Mouse (Mus musculus) MEL (cell line): ENCODE measurements around the gene Cfap43.

Source experiments
- CTCF ChIP-seq, 3 experiments: IDR thresholded peaks in 2 of 3; conservative IDR thresholded peaks in 1 of 3; 2 replicates each; pipeline ENCODE4 v1.5.1; 2011 to 2012; ENCODE audit warnings: low read length in 3 of 3, low read depth in 2 of 3, mild to moderate bottlenecking in 2 of 3, improper control_type of control experiment in 1 of 3, inconsistent platforms in 1 of 3, mixed read lengths in 1 of 3, moderate library complexity in 1 of 3; ENCODE audit not compliant: control insufficient read depth in 1 of 3, insufficient read depth in 1 of 3, poor library complexity in 1 of 3, severe bottlenecking in 1 of 3
- E2F4 ChIP-seq: IDR thresholded peaks from 2 replicates; pipeline ENCODE4 v1.6.1; 2011; ENCODE audit warnings: low read depth, low read length, improper control_type of control experiment, borderline replicate concordance
- ELF1 ChIP-seq: IDR thresholded peaks from 2 replicates; pipeline ENCODE4 v1.6.1; 2014; ENCODE audit warnings: low read depth, mild to moderate bottlenecking, inconsistent platforms, low read length, improper control_type of control experiment, moderate library complexity
- ETS1 ChIP-seq: IDR thresholded peaks from 2 replicates; pipeline ENCODE4 v1.6.1; 2012; ENCODE audit warnings: low read depth, mild to moderate bottlenecking, inconsistent platforms, low read length, improper control_type of control experiment, moderate library complexity
- GABPA ChIP-seq: IDR thresholded peaks from 2 replicates; pipeline ENCODE4 v1.6.1; 2012; ENCODE audit warnings: low read depth, mild to moderate bottlenecking, inconsistent platforms, low read length, improper control_type of control experiment, moderate library complexity
- JUND ChIP-seq: IDR thresholded peaks from 2 replicates; pipeline ENCODE4 v1.6.1; 2011; ENCODE audit warnings: low read depth, mild to moderate bottlenecking, improper control_type of control experiment, low read length
- MAX ChIP-seq: IDR thresholded peaks from 2 replicates; pipeline ENCODE4 v1.6.1; 2011; ENCODE audit warnings: low read length, improper control_type of control experiment
- MXI1 ChIP-seq: IDR thresholded peaks from 2 replicates; pipeline ENCODE4 v1.6.1; 2011; ENCODE audit warnings: mild to moderate bottlenecking, low read depth, low read length, improper control_type of control experiment
- MYC ChIP-seq: IDR thresholded peaks from 2 replicates; pipeline ENCODE4 v1.6.1; 2011; ENCODE audit warnings: low read depth, mild to moderate bottlenecking, low read length, improper control_type of control experiment, moderate library complexity
- POLR2A ChIP-seq, 2 experiments: IDR thresholded peaks; 2 replicates each; pipeline ENCODE4 v1.6.1; 2011 to 2012; ENCODE audit warnings: low read length in 2 of 2, mild to moderate bottlenecking in 2 of 2, control low read depth in 1 of 2, improper control_type of control experiment in 1 of 2, low read depth in 1 of 2, moderate library complexity in 1 of 2; ENCODE audit not compliant: control insufficient read depth in 1 of 2, insufficient read depth in 1 of 2, poor library complexity in 1 of 2
- TAL1 ChIP-seq: IDR thresholded peaks from 2 replicates; pipeline ENCODE4 v1.6.1; 2012; ENCODE audit warnings: mild to moderate bottlenecking, inconsistent platforms, low read length, moderate library complexity, mixed read lengths
- UBTF ChIP-seq: IDR thresholded peaks from 2 replicates; pipeline ENCODE4 v1.6.1; 2012; ENCODE audit warnings: low read depth, mild to moderate bottlenecking, inconsistent platforms, low read length, improper control_type of control experiment, moderate library complexity, borderline replicate concordance; ENCODE audit not compliant: insufficient read depth

DNA sequence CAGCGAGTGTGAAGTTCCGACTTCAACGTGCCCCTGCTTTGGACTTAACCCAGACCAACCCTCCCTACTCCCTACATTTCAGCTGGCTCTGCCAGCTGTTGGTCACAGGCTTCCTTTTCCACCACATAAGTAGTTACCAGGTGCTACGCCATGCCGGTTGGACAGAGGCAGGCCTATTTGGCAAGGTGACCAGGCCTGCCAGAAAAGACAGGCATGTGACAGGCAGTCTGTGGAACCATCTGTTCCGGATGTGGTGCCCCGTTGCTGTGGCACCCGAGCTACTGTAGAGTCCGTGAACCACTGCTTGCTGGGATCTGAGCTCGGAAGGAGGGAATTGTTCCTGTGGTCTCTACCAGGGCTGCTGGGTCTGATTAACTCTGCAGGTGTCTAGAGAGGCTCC lies 31.7 kb downstream of the Cfap43 start:
- TF ChIP-seq JUND (no peak), UBTF (no peak), GABPA (no peak), ELF1 (no peak), CTCF (IDR thresholded peaks at IDR 0.05 in 2 of 3, conservative IDR thresholded peaks at IDR 0.05 in 1 of 3; ENCODE audit: control insufficient read depth in 1 of 3, insufficient read depth in 1 of 3, low read depth in 2 of 3, low read length in 3 of 3, poor library complexity in 1 of 3, severe bottlenecking in 1 of 3) (no peak), ETS1 (no peak), E2F4 (no peak), POLR2A (IDR thresholded peaks at IDR 0.05; ENCODE audit: control insufficient read depth in 1 of 2, insufficient read depth in 1 of 2, low read depth in 1 of 2, low read length in 2 of 2, poor library complexity in 1 of 2) (no peak), TAL1 (no peak), MAX (no peak), MXI1 (no peak), MYC (no peak)
